Mouse (Mus musculus) ES-E14 (cell line): ENCODE data around the gene Spindoc. TPM values are rescaled to one million over a fixed set of nuclear protein-coding genes. Genes with fewer than 3 reads are reported as not detected.

Source experiments
- DNase-seq: peaks from one replicate; pipeline ENCODE4 v3.0.0-alpha.2; 2013; ENCODE audit warnings: low read depth, low spot score
- H3K27ac ChIP-seq: 2 replicates; pipeline ENCODE4 v1.5.1; 2012; ENCODE audit warnings: low read depth, mild to moderate bottlenecking, low read length, moderate library complexity, mixed read lengths; ENCODE audit not compliant: poor library complexity, insufficient read depth, severe bottlenecking
- H3K36me3 ChIP-seq: 2 replicates; pipeline ENCODE4 v1.6.1; 2012; ENCODE audit warnings: mild to moderate bottlenecking, low read length, moderate library complexity, mixed read lengths; ENCODE audit not compliant: control insufficient read depth, poor library complexity, insufficient read depth, severe bottlenecking
- H3K4me1 ChIP-seq, 2 experiments: fragments of 150-350 bp in 1 of 2; sonication (generic) in 1 of 2; 2 replicates each; pipeline ENCODE4 v1.6.1; 2012; ENCODE audit warnings: low read length in 2 of 2, mild to moderate bottlenecking in 1 of 2, mixed read lengths in 1 of 2; ENCODE audit not compliant: control insufficient read depth in 2 of 2, insufficient read depth in 2 of 2, poor library complexity in 1 of 2
- H3K4me3 ChIP-seq, 2 experiments: fragments of 150-350 bp in 1 of 2; sonication (generic) in 1 of 2; 2 replicates each; pipeline ENCODE4 v1.5.1; 2012; ENCODE audit warnings: low read length in 2 of 2, low read depth in 1 of 2, mild to moderate bottlenecking in 1 of 2, mixed read lengths in 1 of 2; ENCODE audit not compliant: insufficient read depth in 1 of 2, poor library complexity in 1 of 2, severe bottlenecking in 1 of 2
- H3K9ac ChIP-seq: 2 replicates; pipeline ENCODE4 v1.6.1; 2012; ENCODE audit warnings: low read depth, mild to moderate bottlenecking, low read length, mixed read lengths; ENCODE audit not compliant: poor library complexity, insufficient read depth, severe bottlenecking
- H3K9me3 ChIP-seq: fragments of 150-350 bp; sonication (generic); 2 replicates; pipeline ENCODE4 v1.6.1; 2012; ENCODE audit warnings: low read depth, mild to moderate bottlenecking, low read length; ENCODE audit not compliant: control insufficient read depth, insufficient read depth
- CHD2 ChIP-seq: IDR thresholded peaks from 2 replicates; pipeline ENCODE4 v1.6.1; 2014; ENCODE audit warnings: mild to moderate bottlenecking, low read depth, low read length, inconsistent platforms
- HCFC1 ChIP-seq: IDR thresholded peaks from 2 replicates; pipeline ENCODE4 v1.6.1; 2012; ENCODE audit warnings: low read length, inconsistent platforms, borderline replicate concordance; ENCODE audit not compliant: insufficient read depth
- MAFK ChIP-seq: IDR thresholded peaks from 2 replicates; pipeline ENCODE4 v1.6.1; 2014; ENCODE audit warnings: mild to moderate bottlenecking, low read depth, low read length, inconsistent platforms; ENCODE audit not compliant: insufficient read depth
- ZC3H11A ChIP-seq: IDR thresholded peaks from 2 replicates; pipeline ENCODE4 v1.6.1; 2012; ENCODE audit warnings: low read depth, mild to moderate bottlenecking, inconsistent platforms, low read length, borderline replicate concordance
- ZNF384 ChIP-seq: IDR thresholded peaks from 2 replicates; pipeline ENCODE4 v1.6.1; 2012; ENCODE audit warnings: low read depth, low read length, inconsistent platforms
- in situ Hi-C, 2 experiments: fragments of 600-800 bp; cut with MboI; formaldehyde crosslinking; loops; one replicate each; pipeline ENCODE4 v1.15.1; 2025; ENCODE audit warnings: low sequenced_read_pairs in 2 of 2, inconsistent platforms in 1 of 2; ENCODE audit not compliant: unreplicated experiment in 2 of 2
- total RNA-seq: library from RNA; depleted of rRNA; stranded (reverse); fragments of 300-350 nt; gene quantifications from 2 replicates; pipeline ENCODE4 v1.2.3, GENCODE M21; 2012

Spindoc gene
- total RNA-seq, 1 experiment, result 36.8 TPM

GRCm38 (mm10) chr19:7341512-7342397, 41.0 kb downstream of the Spindoc start, which contains the start of gene Mark2:
Gene Mark2, minus strand, starts transcription at chr19:7341860.
- Histone ChIP-seq H3K9ac (peak within 1 kb of the TSS; percentile 90), H3K36me3 (peaks cover 8% of the 10 kb centered on the region; the same call in 1 of the 2 replicates), H3K27ac (peak within 1 kb of the TSS; percentile 71), H3K4me3 (peak within 1 kb of the TSS; percentile 80), H3K9me3 (no peaks in the 10 kb centered on the region), H3K4me1 (peaks cover 7 to 18% of the 10 kb centered on the region in 2 experiments; a peak in 3 of 4 replicates)
- peak; percentile 99 for DNase-seq
- TF ChIP-seq MAFK (no peak), ZNF384 (no peak), CHD2 (no peak), ZC3H11A (no peak), HCFC1 (no peak)
- in situ Hi-C loops, result loop anchor here in 1 of 2 experiments (10.0 kb wide), 1 partner anchor 287 kb away; the partner anchor contains the start of gene Macrod1

GRCm38 (mm10) chr19:7340780-7341475, 41.9 kb downstream of the Spindoc start:
- peak overlapping the region; percentile 90 for H3K9ac ChIP-seq
- in situ Hi-C loops, result loop anchor here in 1 of 2 experiments (10.0 kb wide), 1 partner anchor 286 kb away; the partner anchor contains the start of gene Macrod1
- peak overlapping the region; percentile 71 for H3K27ac ChIP-seq
- H3K9me3 ChIP-seq, result no peaks in the 10 kb centered on the region
- H3K4me1 ChIP-seq, result peaks cover 7 to 18% of the 10 kb centered on the region in 2 experiments; a peak in 3 of 4 replicates
- TF ChIP-seq ZNF384 (no peak), MAFK (no peak), CHD2 (no peak), ZC3H11A (no peak), HCFC1 (no peak)
- no peak for DNase-seq
- H3K4me3 ChIP-seq, result peak overlapping the region; percentile 80
- H3K36me3 ChIP-seq, result peaks cover 8% of the 10 kb centered on the region; the same call in 1 of the 2 replicates

DNA sequence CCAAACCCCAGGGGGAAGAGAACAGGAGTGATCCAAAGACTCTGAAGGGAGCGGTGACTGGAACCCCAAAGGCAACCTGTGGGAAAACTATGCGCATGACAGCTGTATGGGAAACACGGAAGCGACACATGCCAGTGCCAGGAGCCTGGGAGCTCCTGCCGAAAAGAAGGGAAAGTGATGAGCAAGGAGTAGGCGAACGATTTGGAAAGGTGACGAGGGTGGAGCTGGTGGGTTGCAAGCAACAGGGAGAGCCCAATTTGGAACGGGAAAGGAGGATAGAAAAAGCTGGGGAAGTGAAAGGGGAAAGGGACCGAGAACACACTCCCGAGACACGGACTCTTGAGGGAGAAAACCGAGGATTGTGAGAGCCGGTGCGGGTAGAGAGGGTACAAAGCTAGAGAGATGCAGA, 42.4 kb downstream of the Spindoc start:
- TF ChIP-seq ZC3H11A, result no peak
- no peak for TF ChIP-seq CHD2
- TF ChIP-seq ZNF384, result no peak
- TF ChIP-seq HCFC1, result no peak
- no peak for TF ChIP-seq MAFK
- no peak overlapping the region for H3K27ac ChIP-seq
- in situ Hi-C loops, result loop anchor here in 1 of 2 experiments (10.0 kb wide), 1 partner anchor 286 kb away; the partner anchor contains the start of gene Macrod1

DNA sequence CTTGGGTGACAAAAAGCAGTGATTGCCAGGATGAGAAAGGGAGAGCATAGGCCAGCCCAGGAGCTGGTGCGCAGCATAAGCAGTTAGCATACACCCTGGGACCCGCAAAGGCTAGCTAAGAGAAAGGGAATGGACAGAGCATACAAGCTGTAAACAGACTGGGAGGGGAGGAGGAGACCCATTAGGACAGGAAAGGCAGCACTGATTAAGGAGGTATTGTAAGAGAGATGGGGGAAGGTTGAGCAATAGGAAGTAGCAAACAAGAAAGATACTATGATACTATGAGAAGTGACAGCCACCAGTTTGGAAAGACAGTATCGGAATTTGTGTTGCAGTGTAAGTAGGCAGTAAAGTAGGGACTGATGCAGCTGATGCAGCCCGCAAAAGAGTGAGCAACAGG, 42.9 kb downstream of the Spindoc start:
- no peak for DNase-seq
- in situ Hi-C loops, result loop anchor here in 1 of 2 experiments (10.0 kb wide), 1 partner anchor 285 kb away; the partner anchor contains the start of gene Macrod1
- H3K9me3 ChIP-seq, result no peaks in the 10 kb centered on the region
- H3K4me3 ChIP-seq, result peak overlapping the region; percentile 80
- TF ChIP-seq ZC3H11A, result no peak
- TF ChIP-seq MAFK, result no peak
- no peak for TF ChIP-seq ZNF384
- no peak for TF ChIP-seq CHD2
- TF ChIP-seq HCFC1, result no peak
- H3K4me1 ChIP-seq, result peaks cover 7 to 18% of the 10 kb centered on the region in 2 experiments; a peak in 3 of 4 replicates
- peaks cover 8% of the 10 kb centered on the region; the same call in 1 of the 2 replicates for H3K36me3 ChIP-seq
- H3K9ac ChIP-seq, result peak overlapping the region; percentile 90
- H3K27ac ChIP-seq, result no peak overlapping the region

More for the DNA sequence above, 42.4 kb downstream of the Spindoc start:
- Histone ChIP-seq H3K9me3 (no peaks in the 10 kb centered on the region), H3K4me3 (peak overlapping the region; percentile 80), H3K4me1 (peaks cover 7 to 18% of the 10 kb centered on the region in 2 experiments; a peak in 3 of 4 replicates), H3K36me3 (peaks cover 8% of the 10 kb centered on the region; the same call in 1 of the 2 replicates), H3K9ac (peak overlapping the region; percentile 90)
- DNase-seq, result no peak
